Mouse (Mus musculus) midbrain, embryonic 12.5 days (tissue): ENCODE results near the gene Extl2. TPM values are rescaled to one million over a fixed set of nuclear protein-coding genes. Genes with fewer than 3 reads are reported as not detected.

Source experiments
- ATAC-seq: fragments of 200-750 bp; cut with Nextera tagmentation; 2 replicates; pipeline ENCODE4 v1.8.0; 2017; ENCODE audit warnings: low read depth, moderate TSS enrichment, moderate library complexity; ENCODE audit not compliant: low FRiP score
- H3K27ac ChIP-seq: fragments of 300-500 bp; sonication (generic); replicated peaks from 2 replicates; pipeline ENCODE4 v1.5.1; 2016; ENCODE audit warnings: mild to moderate bottlenecking
- H3K27me3 ChIP-seq: fragments of 300-500 bp; sonication (generic); 2 replicates; pipeline ENCODE4 v1.6.1; 2016; ENCODE audit warnings: mild to moderate bottlenecking
- H3K36me3 ChIP-seq: fragments of 300-500 bp; sonication (generic); 2 replicates; pipeline ENCODE4 v1.6.1; 2016
- H3K4me1 ChIP-seq: fragments of 300-500 bp; sonication (generic); 2 replicates; pipeline ENCODE4 v1.6.1; 2016
- H3K4me2 ChIP-seq: fragments of 300-500 bp; sonication (generic); replicated peaks from 2 replicates; pipeline ENCODE4 v1.6.1; 2016; ENCODE audit warnings: mild to moderate bottlenecking, moderate library complexity
- H3K4me3 ChIP-seq: fragments of 300-500 bp; sonication (generic); 2 replicates; pipeline ENCODE4 v1.5.1; 2016; ENCODE audit warnings: mild to moderate bottlenecking
- H3K9ac ChIP-seq: fragments of 300-500 bp; sonication (generic); replicated peaks from 2 replicates; pipeline ENCODE4 v1.6.1; 2016; ENCODE audit warnings: mild to moderate bottlenecking, moderate library complexity
- H3K9me3 ChIP-seq: fragments of 300-500 bp; sonication (generic); 2 replicates; pipeline ENCODE4 v1.6.1; 2016; ENCODE audit warnings: mild to moderate bottlenecking
- WGBS: fragments of 180-500 bp; shearing (Covaris S2); methylation state at CpG from one replicate; pipeline ENCODE4 v1.1.7; 2016; 5-methylcytosine and 5-hydroxymethylcytosine counted together
- polyA plus RNA-seq: library from polyadenylated mRNA; unstranded; fragments of >200 nt; fragmentation: Nextera tagmentation; extraction: Ambion mirVana; gene quantifications from 2 replicates; pipeline ENCODE4 v1.2.1, GENCODE M21; 2016

Gene Extl2
- polyA plus RNA-seq, result 24.8 and 25.7 TPM in 2 replicates

DNA sequence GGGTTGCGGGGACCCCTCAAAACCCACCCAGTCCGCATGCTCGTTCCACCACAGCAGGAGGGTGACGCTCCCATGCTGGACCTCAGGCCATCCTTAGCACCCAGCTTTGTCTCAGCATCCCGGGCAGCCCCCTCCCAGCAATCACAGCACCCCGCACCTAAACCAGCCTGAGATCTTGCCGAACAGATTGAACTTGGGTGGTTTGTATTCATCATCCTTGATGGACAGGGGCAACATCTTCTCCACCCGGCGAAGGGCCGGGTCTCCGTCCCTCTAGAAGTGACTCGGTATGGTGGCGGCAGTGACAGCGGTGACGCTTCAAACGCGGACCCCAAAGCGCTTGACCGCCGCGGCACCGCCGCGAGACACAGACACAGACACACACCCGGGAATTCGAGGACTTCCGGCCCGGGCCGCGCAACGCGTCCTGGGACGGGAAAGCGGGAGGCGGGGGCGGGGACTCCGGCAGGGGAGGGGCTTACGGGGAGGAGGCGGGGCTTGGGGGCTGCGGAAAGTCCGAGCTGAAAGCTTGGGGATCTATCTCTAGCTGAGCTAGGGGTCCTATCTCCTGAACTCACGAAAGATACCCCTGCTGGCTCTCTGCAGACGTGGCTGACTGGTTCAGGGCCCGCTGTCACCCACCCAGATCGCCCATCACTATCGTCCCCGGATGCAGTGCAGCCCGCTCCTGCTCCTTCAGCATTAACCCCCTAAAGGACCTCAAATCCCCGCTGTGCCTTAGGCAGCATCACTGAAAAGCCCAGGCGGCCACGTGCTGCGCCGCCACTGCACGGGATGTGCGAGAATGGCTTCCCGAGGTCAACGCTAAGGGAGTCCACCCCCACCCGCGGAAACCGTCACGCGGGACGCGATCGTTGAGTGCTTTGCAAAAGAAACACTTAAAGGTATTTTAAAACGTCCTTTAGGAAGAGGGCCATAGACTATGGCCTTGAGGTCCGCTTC lies at the start of gene Extl2, which contains the start of gene Slc30a7:
TSS of gene Extl2 (plus strand) at position 485 of the 963 bp plus-strand sequence.
TSS of gene Slc30a7 (minus strand) at position 429 of the 963 bp plus-strand sequence.
- Histone ChIP-seq H3K4me3 (peak within 1 kb of the TSS; percentile 84), H3K27me3 (no peaks in the 10 kb centered on the region), H3K9ac (peak within 1 kb of the TSS; percentile 87), H3K4me1 (peaks cover 25% of the 10 kb centered on the region), H3K36me3 (peaks cover 5% of the 10 kb centered on the region; the same call in 1 of the 2 replicates), H3K4me2 (peak within 1 kb of the TSS; percentile 91), H3K9me3 (no peaks in the 10 kb centered on the region), H3K27ac (peak within 1 kb of the TSS; percentile 82)
- ATAC-seq, result peak; percentile 95
- WGBS, result under 1% methylated on average over 67 of the region's 67 CpGs

DNA sequence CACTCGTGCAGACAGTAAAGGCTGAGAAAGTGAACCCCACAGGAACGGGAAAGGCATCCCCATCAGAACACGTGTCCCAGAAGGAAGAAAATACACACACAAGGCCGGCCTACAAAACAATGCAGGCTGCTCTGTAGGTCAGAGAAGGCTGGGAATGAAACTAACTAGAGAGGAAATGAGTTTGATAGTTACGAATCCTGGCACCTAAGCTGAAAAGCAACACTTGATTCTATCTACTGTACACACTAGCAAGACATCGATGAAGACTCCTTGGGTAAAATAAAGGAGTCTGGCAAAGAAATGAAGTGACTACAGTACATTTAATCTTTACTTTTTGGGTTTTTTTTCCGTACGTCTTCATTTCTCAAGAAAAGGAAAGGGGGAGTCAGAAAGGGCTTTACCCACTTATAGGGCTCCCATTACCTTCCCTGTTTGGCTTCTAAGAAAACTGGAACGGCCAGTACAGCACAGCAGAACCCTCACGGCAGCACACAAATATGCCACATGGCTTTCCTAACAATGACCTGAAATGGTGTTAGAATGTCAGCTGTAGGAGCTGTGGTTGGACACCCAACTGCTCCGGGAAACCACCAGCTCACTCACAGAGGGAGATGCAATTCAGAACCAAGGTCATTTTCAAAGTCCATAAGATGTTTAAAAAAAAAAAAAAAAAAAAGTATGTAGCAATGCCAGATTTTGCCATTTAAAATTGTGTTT lies 45.8 kb upstream of the Extl2 start:
- 80% methylated on average over 11 of the region's 11 CpGs for WGBS
- Histone ChIP-seq H3K4me3 (no peak overlapping the region), H3K4me1 (peaks cover 7% of the 10 kb centered on the region; the same call in 1 of the 2 replicates), H3K36me3 (peaks cover 29% of the 10 kb centered on the region), H3K9ac (no peak overlapping the region), H3K4me2 (no peak overlapping the region), H3K27ac (no peak overlapping the region), H3K27me3 (no peaks in the 10 kb centered on the region), H3K9me3 (no peaks in the 10 kb centered on the region)
- no peak for ATAC-seq

DNA sequence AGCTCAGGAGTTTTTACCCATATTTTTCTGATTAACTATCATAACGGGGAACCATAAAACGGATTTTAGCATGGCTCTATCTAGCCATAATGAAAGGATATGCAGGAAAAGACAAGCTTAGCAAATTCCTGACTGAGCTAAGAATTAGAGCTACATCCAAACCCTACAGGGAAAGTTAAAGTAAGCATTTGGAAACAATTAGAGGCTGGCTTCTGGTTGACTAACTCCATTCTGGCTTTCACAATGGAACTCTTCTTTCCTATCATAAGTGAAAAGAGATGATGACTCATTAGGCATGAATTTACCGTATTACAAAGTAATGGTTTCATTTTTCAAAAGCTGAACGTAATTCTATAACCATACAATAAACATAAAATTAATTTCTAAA lies 45.2 kb upstream of the Extl2 start:
- Histone ChIP-seq H3K27ac (no peak overlapping the region), H3K27me3 (no peaks in the 10 kb centered on the region), H3K4me1 (peaks cover 7% of the 10 kb centered on the region; the same call in 1 of the 2 replicates), H3K4me2 (no peak overlapping the region), H3K4me3 (no peak overlapping the region), H3K36me3 (peaks cover 26% of the 10 kb centered on the region), H3K9ac (no peak overlapping the region), H3K9me3 (no peaks in the 10 kb centered on the region)
- whole genome bisulfite sequencing, result 47% methylated on average over 4 of the region's 4 CpGs
- no peak for ATAC-seq

DNA sequence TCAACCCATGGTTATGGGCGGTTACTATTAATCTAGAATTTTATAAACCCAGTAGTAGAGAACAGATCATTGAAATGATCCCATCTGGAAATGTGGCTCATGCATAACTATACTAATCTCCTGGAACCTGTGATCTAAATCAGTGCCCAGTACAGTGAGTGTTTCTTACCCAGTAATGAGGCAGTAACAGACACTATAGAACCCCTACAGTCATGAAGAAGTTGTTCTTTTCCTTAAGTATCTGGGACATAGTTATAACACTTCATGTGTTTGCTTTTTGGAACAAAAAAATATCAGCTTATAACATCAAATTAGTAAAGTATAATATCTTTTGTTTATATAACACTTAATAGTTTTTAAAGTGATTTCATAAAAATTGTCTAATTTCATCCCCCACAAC lies 43.7 kb upstream of the Extl2 start:
- H3K4me1 ChIP-seq, result peaks cover 7% of the 10 kb centered on the region; the same call in 1 of the 2 replicates
- H3K9me3 ChIP-seq, result no peaks in the 10 kb centered on the region
- H3K9ac ChIP-seq, result no peak overlapping the region
- no peak overlapping the region for H3K4me2 ChIP-seq
- ATAC-seq, result no peak
- H3K27ac ChIP-seq, result no peak overlapping the region
- no peak overlapping the region for H3K4me3 ChIP-seq
- peaks cover 11% of the 10 kb centered on the region; the same call in 1 of the 2 replicates for H3K36me3 ChIP-seq
- H3K27me3 ChIP-seq, result no peaks in the 10 kb centered on the region
- 98% methylated on average over 1 of the region's 1 CpGs for WGBS

DNA sequence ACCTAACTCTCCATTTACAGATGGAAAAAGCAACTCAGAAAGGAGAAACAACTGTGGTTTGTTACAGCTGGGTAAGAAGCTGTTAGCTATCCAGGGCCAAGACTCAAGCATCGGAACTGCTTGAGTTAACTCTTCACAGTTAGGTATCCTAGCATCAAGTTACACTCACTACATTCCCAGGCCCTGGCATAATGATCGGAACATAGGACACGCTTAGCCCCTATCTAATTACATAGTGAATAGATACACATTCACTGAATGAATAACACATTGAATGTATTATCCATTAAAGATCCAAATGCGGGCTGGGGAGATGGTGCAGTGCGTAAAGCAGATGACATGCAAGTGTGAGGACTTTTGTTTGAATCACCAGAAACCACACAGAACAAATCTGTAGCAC lies 43.2 kb upstream of the Extl2 start:
- Histone ChIP-seq H3K27ac (no peak overlapping the region), H3K9ac (no peak overlapping the region), H3K27me3 (no peaks in the 10 kb centered on the region), H3K4me2 (no peak overlapping the region), H3K4me3 (no peak overlapping the region), H3K36me3 (peaks cover 6% of the 10 kb centered on the region; the same call in 1 of the 2 replicates), H3K4me1 (peaks cover 7% of the 10 kb centered on the region; the same call in 1 of the 2 replicates), H3K9me3 (no peaks in the 10 kb centered on the region)
- ATAC-seq, result no peak
- 80% methylated on average over 5 of the region's 5 CpGs for WGBS

DNA sequence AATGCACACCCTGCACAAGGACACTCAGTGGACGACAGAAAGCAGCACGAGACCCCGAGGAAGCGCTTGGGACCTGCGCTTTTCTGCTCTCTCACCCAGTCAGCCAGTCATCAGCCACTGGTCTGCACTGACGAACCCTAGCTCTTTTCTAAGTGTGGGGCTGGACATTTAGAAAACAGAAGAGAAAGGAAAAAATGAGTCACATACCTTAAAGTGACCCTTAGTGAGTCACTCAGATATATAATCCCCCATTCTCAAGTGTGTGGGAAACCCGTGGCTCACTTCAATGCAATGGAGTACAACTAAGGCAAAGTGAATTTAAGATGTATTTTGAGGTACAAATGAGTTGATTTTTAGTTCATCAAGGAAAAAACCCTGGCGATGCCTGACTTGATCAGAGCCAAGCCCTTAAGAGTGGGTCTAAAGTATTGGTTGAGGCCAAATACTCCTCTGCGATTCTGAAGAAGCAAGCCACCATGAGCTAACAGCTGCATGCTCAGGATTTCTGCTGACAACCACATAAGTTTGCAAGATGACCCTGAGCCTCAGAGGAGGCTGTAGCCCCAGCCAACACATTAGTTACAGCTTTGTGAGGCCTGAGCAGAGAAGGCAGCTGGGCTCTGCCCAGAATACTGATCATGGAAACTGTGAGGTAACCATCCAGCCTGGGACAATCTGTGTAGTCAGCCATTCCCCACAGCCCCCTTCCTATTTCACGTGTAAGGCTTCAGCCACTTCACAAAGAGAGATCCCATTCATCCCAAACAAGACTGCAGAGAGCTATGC lies 38.3 kb upstream of the Extl2 start:
- 88% methylated on average over 10 of the region's 10 CpGs for WGBS
- no peak overlapping the region for H3K27ac ChIP-seq
- H3K4me3 ChIP-seq, result no peak overlapping the region
- H3K36me3 ChIP-seq, result peaks cover 34% of the 10 kb centered on the region
- H3K9me3 ChIP-seq, result no peaks in the 10 kb centered on the region
- ATAC-seq, result peak; percentile 56; the same call in 1 of the 2 replicates
- no peak overlapping the region for H3K4me2 ChIP-seq
- peaks cover 7% of the 10 kb centered on the region; the same call in 1 of the 2 replicates for H3K4me1 ChIP-seq
- H3K27me3 ChIP-seq, result no peaks in the 10 kb centered on the region
- H3K9ac ChIP-seq, result no peak overlapping the region

DNA sequence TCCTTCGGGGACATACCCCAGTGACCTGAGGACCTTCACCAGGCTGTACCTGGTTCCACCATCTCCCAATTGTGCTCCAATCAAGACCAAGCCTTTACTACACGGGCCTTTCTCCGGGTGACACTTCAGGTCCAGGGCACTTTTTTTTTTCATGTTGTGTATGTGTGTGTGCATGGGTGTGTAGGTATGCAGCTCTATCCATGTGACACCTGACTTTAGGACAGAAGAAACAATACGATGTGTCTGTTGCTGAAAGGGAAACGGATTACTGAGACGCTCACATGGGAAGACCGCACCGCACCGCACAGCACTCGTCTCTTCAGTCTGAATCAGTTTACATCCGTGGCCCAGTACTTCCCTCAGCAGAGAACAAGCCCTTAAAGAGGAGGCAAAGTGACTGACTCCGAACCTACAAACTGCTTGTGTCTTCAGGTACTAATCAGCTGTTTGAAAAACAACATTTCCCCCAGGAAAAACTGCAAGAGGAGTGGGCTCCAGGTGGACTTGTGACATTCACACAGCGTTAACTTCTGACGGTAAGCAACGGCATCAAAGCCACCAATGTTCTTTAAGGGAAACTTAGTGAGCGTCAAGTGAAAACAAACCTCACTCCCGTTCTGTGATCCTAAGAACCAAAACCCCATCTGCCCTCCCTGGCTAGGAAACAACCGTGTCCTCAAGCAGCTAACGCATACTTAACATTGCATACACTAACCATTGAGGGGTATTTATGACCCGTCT lies 36.0 kb upstream of the Extl2 start:
- 95% methylated on average over 20 of the region's 20 CpGs for WGBS
- no peak overlapping the region for H3K27ac ChIP-seq
- no peaks in the 10 kb centered on the region for H3K4me1 ChIP-seq
- no peaks in the 10 kb centered on the region for H3K27me3 ChIP-seq
- no peak for ATAC-seq
- no peak overlapping the region for H3K4me2 ChIP-seq
- H3K4me3 ChIP-seq, result no peak overlapping the region
- H3K9me3 ChIP-seq, result no peaks in the 10 kb centered on the region
- H3K36me3 ChIP-seq, result peaks cover 49% of the 10 kb centered on the region
- no peak overlapping the region for H3K9ac ChIP-seq

DNA sequence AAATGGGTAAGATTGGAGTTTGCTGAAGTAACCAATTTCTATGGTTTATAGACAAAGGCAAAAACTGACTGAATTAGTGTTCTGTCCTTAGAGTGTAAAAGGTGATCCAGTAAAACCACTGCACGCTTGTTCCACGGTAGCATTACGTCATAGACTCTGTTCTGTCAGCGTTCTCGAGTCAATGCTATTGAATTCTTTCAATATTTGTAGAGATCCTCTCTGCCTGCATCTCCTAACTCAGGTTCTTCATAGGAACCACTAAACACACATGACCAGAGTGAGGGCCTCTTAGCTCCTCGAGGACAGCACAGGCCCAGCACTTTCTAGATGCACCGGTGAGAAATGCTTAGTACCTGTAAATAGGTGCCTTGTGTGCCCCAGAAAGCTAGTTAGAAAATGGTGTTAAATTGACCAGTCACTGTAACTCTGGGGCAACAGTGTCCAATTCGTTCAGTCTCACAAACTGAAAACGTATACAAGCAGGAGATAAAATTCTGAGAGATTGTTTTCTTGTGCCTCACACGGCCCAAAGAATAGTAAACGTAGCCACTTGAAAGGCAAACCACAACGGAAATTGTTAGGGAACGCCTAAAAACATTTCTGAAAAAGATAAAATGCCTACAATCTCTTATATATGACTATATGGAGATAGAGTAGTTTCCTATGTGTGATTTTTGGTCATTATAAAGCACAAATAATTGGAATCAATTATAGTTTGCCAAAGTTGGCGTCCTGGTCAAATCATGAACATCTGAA lies 35.2 kb upstream of the Extl2 start:
- no peaks in the 10 kb centered on the region for H3K9me3 ChIP-seq
- no peak for ATAC-seq
- no peaks in the 10 kb centered on the region for H3K4me1 ChIP-seq
- no peak overlapping the region for H3K27ac ChIP-seq
- 94% methylated on average over 14 of the region's 14 CpGs for WGBS
- H3K9ac ChIP-seq, result no peak overlapping the region
- no peaks in the 10 kb centered on the region for H3K27me3 ChIP-seq
- H3K36me3 ChIP-seq, result peaks cover 54% of the 10 kb centered on the region
- H3K4me3 ChIP-seq, result no peak overlapping the region
- H3K4me2 ChIP-seq, result no peak overlapping the region

DNA sequence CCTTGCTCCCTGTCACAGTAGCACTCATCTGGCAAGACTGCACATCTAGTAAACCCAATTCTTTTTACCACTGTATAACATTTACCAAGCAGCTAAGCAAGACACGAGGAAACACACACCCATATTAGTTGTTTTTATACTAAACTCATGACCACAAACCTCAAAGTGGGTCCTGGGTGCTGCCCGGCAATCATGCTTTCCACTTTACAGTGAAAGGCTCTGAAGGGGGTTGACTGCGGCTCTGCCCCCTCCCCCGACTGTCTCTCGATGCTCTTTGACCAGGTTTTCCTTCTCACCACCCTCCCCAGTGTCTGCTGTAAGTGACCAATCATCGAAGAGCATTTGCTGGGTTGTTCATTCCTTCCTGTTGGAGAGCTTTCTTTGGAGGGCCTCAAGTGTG lies 33.0 kb upstream of the Extl2 start:
- peaks cover 58% of the 10 kb centered on the region for H3K36me3 ChIP-seq
- no peak overlapping the region for H3K4me3 ChIP-seq
- H3K4me2 ChIP-seq, result no peak overlapping the region
- H3K4me1 ChIP-seq, result no peaks in the 10 kb centered on the region
- H3K9ac ChIP-seq, result no peak overlapping the region
- 94% methylated on average over 6 of the region's 6 CpGs for WGBS
- H3K27me3 ChIP-seq, result no peaks in the 10 kb centered on the region
- no peak for ATAC-seq
- no peaks in the 10 kb centered on the region for H3K9me3 ChIP-seq
- H3K27ac ChIP-seq, result no peak overlapping the region

DNA sequence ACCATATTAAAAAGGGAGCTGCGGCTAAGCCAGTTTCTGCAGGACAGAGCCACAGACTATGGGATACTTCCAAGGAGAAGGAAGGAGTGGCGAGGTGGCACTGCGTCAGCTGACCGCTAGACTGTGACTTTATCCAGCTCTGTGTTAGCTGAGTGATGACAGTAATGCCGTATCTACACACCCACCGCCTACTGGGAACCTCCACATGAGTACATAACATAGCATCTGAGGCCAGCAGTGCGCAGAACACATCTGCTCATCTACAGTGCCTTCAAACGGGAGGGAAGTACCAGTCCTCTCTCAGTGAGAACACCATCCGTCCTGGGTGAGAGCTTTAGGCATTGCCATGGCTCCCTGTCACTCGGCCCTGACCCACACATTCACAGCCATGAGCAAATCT lies 32.3 kb upstream of the Extl2 start:
- Histone ChIP-seq H3K27me3 (no peaks in the 10 kb centered on the region), H3K9me3 (no peaks in the 10 kb centered on the region), H3K36me3 (peaks cover 60% of the 10 kb centered on the region), H3K4me1 (no peaks in the 10 kb centered on the region), H3K4me3 (no peak overlapping the region), H3K9ac (no peak overlapping the region), H3K27ac (no peak overlapping the region), H3K4me2 (no peak overlapping the region)
- WGBS, result 95% methylated on average over 10 of the region's 10 CpGs
- no peak for ATAC-seq
